Mouse (Mus musculus): Measurements from ENCODE around the gene Zfp444. TPM values are rescaled to one million over a fixed set of nuclear protein-coding genes. Genes with fewer than 3 reads are reported as not detected.
A peak's percentile ranks its signal among the peaks of the same experiment; 100 is the strongest.
"Not testable (repeated sequence)": the region's sequence is repeated elsewhere in the genome, so short reads cannot be mapped to it uniquely, and the experiment has no call there.

Gene Zfp444
- polyA plus RNA-seq, 1 experiment from 2014 or later: 46.8 TPM

DNA sequence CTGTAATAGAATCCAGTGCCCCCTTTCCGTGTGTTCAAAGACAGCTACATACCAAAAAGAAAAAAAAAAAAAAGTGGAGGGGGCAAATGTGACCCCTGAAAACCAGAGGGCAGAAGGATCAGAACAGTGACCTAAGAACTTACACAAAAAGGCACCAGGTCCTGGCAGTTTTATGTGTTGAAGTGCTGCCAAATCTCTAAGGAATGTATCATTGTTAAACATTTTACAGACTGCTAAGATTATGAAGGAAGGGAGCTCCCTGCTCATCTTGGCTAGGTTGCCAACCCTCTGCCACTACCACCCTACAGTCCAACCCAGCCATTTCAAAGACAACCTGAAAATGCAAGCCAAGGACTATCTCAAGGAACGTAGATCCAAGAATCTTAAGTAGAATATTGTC lies 14.2 kb downstream of the Zfp444 start:
- Histone ChIP-seq H3K36me3 (peaks cover 40% of the 10 kb centered on the region), H3K4me2 (no peak overlapping the region)
- 90% methylated on average over 2 of the region's 2 CpGs for WGBS

DNA sequence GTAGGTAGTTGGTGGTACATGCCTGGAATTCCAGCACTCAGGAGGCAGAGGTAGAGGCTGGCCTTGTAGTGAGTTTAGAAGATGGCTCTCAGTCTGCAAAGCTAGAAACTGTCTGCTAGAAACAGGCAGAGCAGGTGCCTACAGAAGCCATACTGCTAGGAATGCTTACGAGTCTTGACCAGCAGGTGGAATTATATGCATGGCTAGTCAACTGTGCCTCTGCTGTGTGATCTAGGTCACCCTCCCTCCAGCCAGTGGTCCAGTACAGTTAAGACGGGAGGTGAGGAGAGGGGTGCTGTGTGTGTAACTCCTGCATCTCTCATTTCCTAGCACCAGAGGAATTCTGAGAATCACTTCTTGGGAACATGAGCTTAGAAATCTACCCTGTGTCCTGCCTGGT lies 14.7 kb downstream of the Zfp444 start:
- Histone ChIP-seq H3K27ac (no peak overlapping the region), H3K9ac (no peak overlapping the region), H3K4me3 (replicated peaks) (no peak overlapping the region), H3K27me3 (replicated peaks) (no peaks in the 10 kb centered on the region), H3K9me3 (no peaks in the 10 kb centered on the region), H3K36me3 (peaks cover 40% of the 10 kb centered on the region), H3K4me1 (no peaks in the 10 kb centered on the region), H3K4me2 (no peak overlapping the region)
- ATAC-seq (ENCODE audit: insufficient read depth, low FRiP score, low read depth): no peak
- WGBS: 88% methylated on average over 2 of the region's 2 CpGs

More for the DNA sequence above, 14.2 kb downstream of the Zfp444 start:
- Histone ChIP-seq H3K9me3 (no peaks in the 10 kb centered on the region), H3K4me1 (no peaks in the 10 kb centered on the region), H3K9ac (no peak overlapping the region), H3K4me3 (replicated peaks) (no peak overlapping the region), H3K27me3 (replicated peaks) (no peaks in the 10 kb centered on the region), H3K27ac (no peak overlapping the region)
- no peak for ATAC-seq (ENCODE audit: insufficient read depth, low FRiP score, low read depth)

DNA sequence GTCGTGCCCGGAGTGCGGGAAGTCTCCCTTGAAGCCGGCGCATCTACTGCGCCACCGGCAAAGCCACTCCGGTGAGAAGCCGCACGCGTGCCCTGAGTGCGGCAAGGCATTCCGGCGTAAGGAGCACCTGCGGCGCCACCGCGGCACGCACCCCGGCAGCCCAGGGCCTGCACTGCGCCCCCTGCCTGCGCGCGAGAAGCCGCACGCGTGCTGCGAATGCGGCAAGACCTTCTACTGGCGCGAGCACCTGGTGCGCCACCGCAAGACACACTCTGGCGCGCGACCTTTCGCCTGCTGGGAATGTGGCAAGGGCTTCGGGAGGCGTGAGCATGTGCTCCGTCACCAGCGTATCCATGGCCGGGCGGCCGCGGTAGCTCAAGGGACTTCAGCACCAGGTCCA lies 17.5 kb downstream of the Zfp444 start:
- WGBS: 54% methylated on average over 45 of the region's 45 CpGs
- Histone ChIP-seq H3K36me3 (peaks cover 34% of the 10 kb centered on the region), H3K9me3 (no peaks in the 10 kb centered on the region)

DNA sequence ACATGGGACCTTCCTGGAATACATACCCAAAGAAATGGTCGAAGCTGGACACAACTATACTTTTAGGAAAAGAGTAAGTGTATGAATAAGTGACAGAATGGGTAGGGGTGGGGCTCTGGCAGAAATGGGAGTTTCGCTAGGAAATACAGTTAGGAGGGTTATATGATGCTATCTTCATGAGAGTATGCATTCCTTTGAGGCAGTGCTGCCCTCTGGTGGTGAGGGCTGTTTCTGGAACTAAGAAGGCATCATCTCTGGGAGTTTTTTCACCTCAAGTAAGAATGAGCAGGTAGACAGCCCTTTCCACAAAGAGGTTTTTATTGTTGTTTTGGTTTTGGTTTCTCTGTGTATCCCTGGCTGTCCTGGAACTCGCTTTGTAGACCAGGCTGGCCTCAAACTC lies 19.4 kb downstream of the Zfp444 start:
- Histone ChIP-seq H3K36me3 (peaks cover 26% of the 10 kb centered on the region), H3K9me3 (no peaks in the 10 kb centered on the region), H3K27ac (no peak overlapping the region), H3K4me2 (no peak overlapping the region), H3K4me3 (replicated peaks) (no peak overlapping the region), H3K27me3 (replicated peaks) (no peaks in the 10 kb centered on the region), H3K9ac (no peak overlapping the region), H3K4me1 (no peaks in the 10 kb centered on the region)
- WGBS: 45% methylated on average over 3 of the region's 3 CpGs
- ATAC-seq (ENCODE audit: insufficient read depth, low FRiP score, low read depth): no peak

More for the DNA sequence above, 17.5 kb downstream of the Zfp444 start:
- H3K9ac ChIP-seq: no peak overlapping the region
- H3K4me2 ChIP-seq: no peak overlapping the region
- H3K27me3 ChIP-seq (replicated peaks): no peaks in the 10 kb centered on the region
- no peak for ATAC-seq (ENCODE audit: insufficient read depth, low FRiP score, low read depth)
- H3K4me1 ChIP-seq: no peaks in the 10 kb centered on the region
- no peak overlapping the region for H3K27ac ChIP-seq
- H3K4me3 ChIP-seq (replicated peaks): no peak overlapping the region

DNA sequence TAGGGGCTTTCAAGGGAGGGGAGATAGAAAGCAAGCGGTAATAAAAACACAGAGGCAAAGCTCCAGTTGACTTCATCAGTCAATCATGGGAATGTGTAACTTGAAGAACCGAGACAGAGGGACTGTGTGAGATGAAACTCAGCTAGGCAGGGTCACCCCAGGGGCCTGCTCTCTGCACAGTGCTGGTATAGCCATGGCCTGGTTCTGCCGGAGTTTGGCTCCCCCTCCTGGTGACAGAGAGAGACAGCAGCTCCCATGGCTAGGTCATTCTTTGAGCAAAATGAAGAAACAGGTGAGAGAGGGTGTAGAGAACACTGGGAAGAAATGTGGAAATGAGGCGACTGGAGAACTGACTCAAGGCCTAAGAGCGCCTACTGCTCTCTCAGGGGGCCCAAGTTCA lies 22.1 kb downstream of the Zfp444 start:
- H3K4me3 ChIP-seq (replicated peaks): no peak overlapping the region
- 14% methylated on average over 5 of the region's 5 CpGs for WGBS

DNA sequence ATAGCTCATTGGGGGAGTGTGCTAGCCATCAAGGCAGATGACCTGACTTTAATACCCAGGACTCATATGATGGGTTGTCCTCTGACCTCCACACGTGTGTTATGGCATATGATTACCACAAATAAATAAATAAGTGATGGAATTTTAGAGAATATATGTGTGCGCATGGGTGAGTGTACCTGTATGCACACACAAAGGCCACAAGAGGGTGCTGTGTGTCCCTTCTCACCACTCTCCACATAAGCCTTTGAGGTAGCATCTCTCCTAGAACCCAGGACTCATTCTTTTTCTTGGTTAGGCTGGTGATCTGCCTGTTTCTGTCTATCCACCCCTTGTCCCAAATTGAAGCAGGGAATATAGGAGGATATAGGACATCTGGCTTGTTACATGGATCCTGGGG lies 23.8 kb downstream of the Zfp444 start:
- 53% methylated on average over 2 of the region's 2 CpGs for WGBS
- H3K4me3 ChIP-seq (replicated peaks): no peak overlapping the region
- H3K4me2 ChIP-seq: no peak overlapping the region
- H3K4me1 ChIP-seq: no peaks in the 10 kb centered on the region
- no peaks in the 10 kb centered on the region for H3K9me3 ChIP-seq
- H3K36me3 ChIP-seq: no peaks in the 10 kb centered on the region
- ATAC-seq (ENCODE audit: insufficient read depth, low FRiP score, low read depth): no peak
- no peak overlapping the region for H3K27ac ChIP-seq
- no peak overlapping the region for H3K9ac ChIP-seq
- H3K27me3 ChIP-seq (replicated peaks): no peaks in the 10 kb centered on the region

More for the DNA sequence above, 22.1 kb downstream of the Zfp444 start:
- H3K36me3 ChIP-seq: peaks cover 6% of the 10 kb centered on the region; the same call in 1 of the 2 replicates
- no peaks in the 10 kb centered on the region for H3K4me1 ChIP-seq
- H3K9me3 ChIP-seq: no peaks in the 10 kb centered on the region
- ATAC-seq (ENCODE audit: insufficient read depth, low FRiP score, low read depth): peak; percentile 56; the same call in 1 of the 2 replicates
- H3K27me3 ChIP-seq (replicated peaks): no peaks in the 10 kb centered on the region
- H3K9ac ChIP-seq: no peak overlapping the region
- H3K27ac ChIP-seq: no peak overlapping the region
- no peak overlapping the region for H3K4me2 ChIP-seq

DNA sequence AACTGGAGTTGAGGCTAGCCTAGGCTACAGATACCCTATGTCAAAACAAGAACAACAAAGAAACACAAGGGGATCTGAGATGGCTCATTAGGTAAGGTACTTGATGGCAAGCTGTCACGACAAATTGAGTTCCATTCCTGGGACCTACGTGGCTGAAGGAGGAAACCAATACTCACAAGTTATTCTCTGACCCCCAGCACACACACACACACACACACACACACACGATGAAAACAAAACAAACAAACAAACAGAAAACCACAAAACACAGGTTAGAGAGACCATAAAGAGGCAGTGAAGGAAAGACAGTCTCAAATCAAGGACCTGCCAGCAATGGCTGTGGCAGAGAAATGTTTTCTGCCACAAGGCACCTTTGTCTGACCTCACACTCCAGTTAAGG lies 24.8 kb downstream of the Zfp444 start, which contains the start of gene Galp:
Galp (plus strand) TSS at position 301 of the 400 bp plus-strand sequence.
- Histone ChIP-seq H3K4me2 (no peak within 1 kb of the TSS), H3K27me3 (replicated peaks) (no peaks in the 10 kb centered on the region), H3K4me3 (replicated peaks) (no peak within 1 kb of the TSS), H3K36me3 (no peaks in the 10 kb centered on the region), H3K4me1 (no peaks in the 10 kb centered on the region), H3K9ac (no peak within 1 kb of the TSS), H3K27ac (no peak within 1 kb of the TSS), H3K9me3 (no peaks in the 10 kb centered on the region)
- WGBS: 54% methylated on average over 3 of the region's 3 CpGs
- no peak for ATAC-seq (ENCODE audit: insufficient read depth, low FRiP score, low read depth)

DNA sequence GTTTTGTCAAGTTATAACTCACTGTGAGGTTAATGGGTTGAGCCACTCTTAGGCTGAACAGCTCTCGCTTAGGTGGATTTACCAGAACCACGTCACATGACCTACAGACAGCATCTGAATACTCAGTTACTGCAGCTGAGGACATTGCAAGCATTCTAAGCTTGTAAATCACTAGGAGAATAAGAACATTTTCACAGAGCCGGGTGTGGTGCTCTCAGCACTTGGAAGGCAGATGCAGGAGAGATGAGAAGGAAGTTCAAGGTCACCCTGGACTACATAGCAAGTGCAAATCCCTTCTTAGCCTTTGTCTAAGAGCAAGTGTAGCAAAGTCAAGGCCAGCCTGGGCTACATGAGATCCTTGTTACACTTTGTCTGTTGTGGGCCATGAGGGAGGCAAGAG lies 32.2 kb downstream of the Zfp444 start:
- 76% methylated on average over 3 of the region's 3 CpGs for WGBS
- Histone ChIP-seq H3K27me3 (replicated peaks) (no peaks in the 10 kb centered on the region), H3K4me3 (replicated peaks) (no peak overlapping the region), H3K27ac (no peak overlapping the region), H3K4me2 (no peak overlapping the region), H3K9ac (no peak overlapping the region), H3K36me3 (no peaks in the 10 kb centered on the region), H3K4me1 (no peaks in the 10 kb centered on the region), H3K9me3 (no peaks in the 10 kb centered on the region)
- no peak for ATAC-seq (ENCODE audit: insufficient read depth, low FRiP score, low read depth)

DNA sequence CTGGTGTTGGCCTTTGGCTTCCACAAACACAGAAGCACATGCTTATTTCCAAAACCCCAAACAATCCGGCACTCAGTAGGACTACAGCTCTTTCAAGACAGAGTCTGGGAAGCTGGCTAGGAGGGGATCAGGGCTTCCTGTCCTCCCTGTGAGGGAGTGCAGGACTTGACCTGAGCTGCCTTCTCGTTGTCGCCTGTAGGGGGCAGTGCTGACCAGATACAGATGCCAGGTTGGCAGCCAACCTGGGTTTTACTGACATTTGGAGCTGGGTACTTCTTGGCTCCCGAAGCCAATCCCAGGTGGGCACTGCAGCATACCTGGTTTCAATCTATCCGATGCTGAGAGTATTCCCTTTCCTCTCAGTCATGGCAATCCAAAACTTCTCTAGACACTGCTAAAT lies 41.1 kb downstream of the Zfp444 start:
- Histone ChIP-seq H3K36me3 (no peaks in the 10 kb centered on the region), H3K4me2 (no peak overlapping the region), H3K9me3 (no peaks in the 10 kb centered on the region), H3K4me1 (no peaks in the 10 kb centered on the region), H3K9ac (no peak overlapping the region), H3K27me3 (replicated peaks) (no peaks in the 10 kb centered on the region), H3K4me3 (replicated peaks) (no peak overlapping the region), H3K27ac (no peak overlapping the region)
- WGBS: 52% methylated on average over 5 of the region's 5 CpGs
- ATAC-seq (ENCODE audit: insufficient read depth, low FRiP score, low read depth): no peak

DNA sequence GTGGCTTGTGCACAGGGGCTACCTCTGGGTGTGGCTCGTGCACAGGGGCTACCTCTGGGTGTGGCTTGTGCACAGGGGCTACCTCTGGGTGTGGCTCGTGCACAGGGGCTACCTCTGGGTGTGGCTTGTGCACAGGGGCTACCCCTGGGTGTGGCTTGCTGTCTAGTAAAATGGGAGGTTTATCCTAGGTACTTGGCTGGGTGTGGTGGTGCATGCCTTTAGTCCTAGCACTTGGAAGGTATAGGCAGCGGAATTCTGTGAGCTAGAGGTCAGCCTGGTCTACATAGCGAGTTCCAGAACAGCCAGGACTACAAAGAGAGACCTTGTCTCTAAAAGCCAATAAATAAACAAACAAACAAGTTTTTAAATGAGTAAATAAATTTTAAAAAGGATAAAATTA lies 42.7 kb downstream of the Zfp444 start:
- H3K9ac ChIP-seq; ATAC-seq (ENCODE audit: insufficient read depth, low FRiP score, low read depth); H3K4me1 ChIP-seq; H3K27ac ChIP-seq; H3K36me3 ChIP-seq; H3K4me3 ChIP-seq (replicated peaks); H3K27me3 ChIP-seq (replicated peaks); H3K9me3 ChIP-seq; H3K4me2 ChIP-seq: not testable (repeated sequence)
- 72% methylated on average over 4 of the region's 4 CpGs for WGBS

DNA sequence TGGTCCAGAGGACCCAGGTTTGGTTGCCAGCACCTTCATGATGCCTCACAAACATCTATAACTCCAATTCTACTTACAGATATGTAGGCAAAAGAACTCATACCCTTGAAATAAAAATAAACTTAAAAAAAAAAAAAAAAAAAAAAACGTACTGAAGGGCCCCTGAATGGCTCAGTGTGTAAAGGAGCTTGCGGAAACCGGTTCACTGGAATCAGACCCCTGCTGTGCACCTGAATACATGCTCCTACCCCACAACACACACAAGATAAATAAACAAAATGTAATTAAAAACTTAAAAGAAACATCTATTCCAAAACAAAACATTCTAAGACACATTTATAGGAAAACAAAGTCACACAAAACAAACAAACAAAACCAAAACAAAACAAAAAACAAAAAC lies 48.1 kb downstream of the Zfp444 start:
- Histone ChIP-seq H3K4me3 (replicated peaks) (no peak overlapping the region), H3K27me3 (replicated peaks) (no peaks in the 10 kb centered on the region), H3K36me3 (no peaks in the 10 kb centered on the region), H3K9me3 (no peaks in the 10 kb centered on the region), H3K4me2 (no peak overlapping the region), H3K27ac (no peak overlapping the region), H3K4me1 (no peaks in the 10 kb centered on the region), H3K9ac (no peak overlapping the region)
- 60% methylated on average over 3 of the region's 3 CpGs for WGBS
- ATAC-seq (ENCODE audit: insufficient read depth, low FRiP score, low read depth): no peak

DNA sequence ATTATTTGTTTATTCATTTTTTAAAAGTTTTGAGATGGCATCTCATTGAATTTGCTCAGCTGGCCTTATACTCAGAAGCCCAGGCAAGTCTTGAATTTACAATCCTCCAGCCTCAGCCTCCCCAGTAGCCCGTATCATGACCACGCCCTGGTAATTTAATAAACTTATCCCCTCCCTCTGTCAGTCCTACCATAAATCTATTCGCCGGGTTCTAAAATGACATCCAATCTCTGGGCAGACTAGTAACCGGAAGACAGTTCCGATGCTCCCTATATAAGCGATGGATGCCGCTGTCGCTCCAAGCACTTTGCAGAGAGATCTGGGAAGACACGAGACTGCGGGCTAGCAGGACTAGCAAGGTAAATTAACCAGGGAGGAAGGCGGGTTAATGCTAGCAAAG lies 50.0 kb downstream of the Zfp444 start, which contains the start of gene Zscan5b:
Zscan5b (plus strand) TSS at position 301 of the 400 bp plus-strand sequence.
- Histone ChIP-seq H3K36me3 (no peaks in the 10 kb centered on the region), H3K4me1 (no peaks in the 10 kb centered on the region), H3K27me3 (replicated peaks) (no peaks in the 10 kb centered on the region), H3K27ac (no peak within 1 kb of the TSS), H3K4me2 (no peak within 1 kb of the TSS), H3K9me3 (no peaks in the 10 kb centered on the region), H3K9ac (no peak within 1 kb of the TSS), H3K4me3 (replicated peaks) (no peak within 1 kb of the TSS)
- 92% methylated on average over 12 of the region's 12 CpGs for WGBS
- ATAC-seq (ENCODE audit: insufficient read depth, low FRiP score, low read depth): no peak

DNA sequence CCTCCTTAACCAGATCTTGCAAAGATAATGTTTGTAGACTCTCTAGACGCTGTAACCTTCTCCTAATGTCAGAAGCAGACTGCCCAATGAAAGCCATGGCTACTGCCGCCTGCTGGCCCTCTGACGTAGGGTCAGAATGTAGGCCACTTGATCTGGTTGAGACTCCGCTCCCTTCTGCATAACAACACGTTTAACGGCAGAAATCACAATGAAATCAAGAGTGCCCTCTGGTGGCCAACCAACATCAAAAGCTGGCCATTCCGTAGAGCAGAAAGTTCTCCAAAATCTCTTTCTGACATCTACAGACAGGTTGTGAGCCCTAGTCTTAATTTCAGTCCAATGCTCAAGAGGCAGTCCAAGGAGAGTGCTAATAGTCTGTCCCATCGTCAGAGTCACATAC lies 56.5 kb downstream of the Zfp444 start:
- H3K4me1 ChIP-seq; ATAC-seq (ENCODE audit: insufficient read depth, low FRiP score, low read depth); H3K36me3 ChIP-seq; H3K27ac ChIP-seq; H3K27me3 ChIP-seq (replicated peaks); H3K9me3 ChIP-seq; H3K4me3 ChIP-seq (replicated peaks); H3K9ac ChIP-seq; H3K4me2 ChIP-seq: not testable (repeated sequence)
- 59% methylated on average over 8 of the region's 8 CpGs for WGBS
